Mouse (Mus musculus) kidney, postnatal 0 days (tissue): ENCODE measurements around the gene Rgs12. TPM values are rescaled to one million over a fixed set of nuclear protein-coding genes. Genes with fewer than 3 reads are reported as not detected.

Experiments used
- ATAC-seq: fragments of 200-750 bp; cut with Nextera tagmentation; replicated peaks from 2 replicates; pipeline ENCODE4 v1.8.0; 2017; ENCODE audit warnings: low read depth, moderate number of reproducible peaks, moderate TSS enrichment, moderate library complexity; ENCODE audit not compliant: low FRiP score
- DNase-seq: peaks from one replicate; pipeline ENCODE4 v3.0.0-alpha.2; 2016; ENCODE audit warnings: low spot score
- H3K27ac ChIP-seq: fragments of 300-500 bp; sonication (generic); 2 replicates; pipeline ENCODE4 v1.5.1; 2014; ENCODE audit warnings: mild to moderate bottlenecking
- H3K27me3 ChIP-seq: fragments of 300-500 bp; sonication (generic); 2 replicates; pipeline ENCODE4 v1.6.1; 2014; ENCODE audit warnings: low read length, mixed read lengths; ENCODE audit not compliant: insufficient read depth
- H3K36me3 ChIP-seq: fragments of 300-500 bp; sonication (generic); 2 replicates; pipeline ENCODE4 v1.6.1; 2014; ENCODE audit warnings: low read length, mixed read lengths; ENCODE audit not compliant: insufficient read depth
- H3K4me1 ChIP-seq: fragments of 300-500 bp; sonication (generic); replicated peaks from 2 replicates; pipeline ENCODE4 v1.6.1; 2014; ENCODE audit warnings: antibody characterized with exemption, low read length, mixed read lengths; ENCODE audit not compliant: insufficient read depth
- H3K4me2 ChIP-seq: fragments of 300-500 bp; sonication (generic); 2 replicates; pipeline ENCODE4 v1.6.1; 2014; ENCODE audit warnings: mild to moderate bottlenecking, low read length, moderate library complexity, mixed read lengths
- H3K4me3 ChIP-seq: fragments of 300-500 bp; sonication (generic); replicated peaks from 2 replicates; pipeline ENCODE4 v1.5.1; 2014; ENCODE audit warnings: low read depth, low read length
- H3K9ac ChIP-seq: fragments of 300-500 bp; sonication (generic); 2 replicates; pipeline ENCODE4 v1.6.1; 2014; ENCODE audit warnings: low read depth, low read length
- H3K9me3 ChIP-seq: fragments of 300-500 bp; sonication (generic); replicated peaks from 2 replicates; pipeline ENCODE4 v1.6.1; 2016; ENCODE audit warnings: low read length, inconsistent platforms, mixed read lengths
- CTCF ChIP-seq: IDR thresholded peaks from 2 replicates; pipeline ENCODE4 v1.5.1; 2016; ENCODE audit warnings: antibody characterized with exemption, low read depth, mild to moderate bottlenecking, moderate library complexity
- WGBS: fragments of 180-500 bp; shearing (Covaris S2); extraction: QIAGEN DNeasy Blood & Tissue Kit; methylation state at CpG from one replicate; pipeline ENCODE4 v1.1.7; 2014; 5-methylcytosine and 5-hydroxymethylcytosine counted together
- polyA plus RNA-seq: library from polyadenylated mRNA; unstranded; fragments of >200 nt; fragmentation: Nextera tagmentation; extraction: Ambion mirVana; gene quantifications from 2 replicates; pipeline ENCODE4 v1.2.1, GENCODE M21; 2015

Gene Rgs12
- polyA plus RNA-seq, 1 experiment from 2014 or later = 17.5 TPM

- Histone ChIP-seq H3K27ac (no peak overlapping the region), H3K36me3 (0 out of 2 replicates have a peak, but pooled peaks cover 15% of the 10 kb centered on the region)
- no peak for DNase-seq
Measured at GRCm38 (mm10) chr5:34974773-34975443, 25.7 kb downstream of the Rgs12 start.

GRCm38 (mm10) chr5:34976540-34977292 lies 27.5 kb downstream of the Rgs12 start:
- Histone ChIP-seq H3K9me3 (no peaks in the 10 kb centered on the region), H3K4me1 (no peaks in the 10 kb centered on the region), H3K27me3 (no peaks in the 10 kb centered on the region), H3K4me3 (no peak overlapping the region), H3K4me2 (no peak overlapping the region), H3K9ac (no peak overlapping the region), H3K27ac (no peak overlapping the region), H3K36me3 (0 out of 2 replicates have a peak, but pooled peaks cover 15% of the 10 kb centered on the region)
- DNase-seq (no peak), ATAC-seq (no peak)
- WGBS = 88% methylated on average over 9 of the region's 9 CpGs
- TF ChIP-seq CTCF = no peak

More at GRCm38 (mm10) chr5:34974773-34975443, 25.7 kb downstream of the Rgs12 start:
- H3K4me2 ChIP-seq = no peak overlapping the region
- no peak for ATAC-seq
- H3K4me1 ChIP-seq = no peaks in the 10 kb centered on the region
- no peak overlapping the region for H3K4me3 ChIP-seq
- TF ChIP-seq CTCF = no peak
- WGBS = 86% methylated on average over 11 of the region's 11 CpGs
- H3K9ac ChIP-seq = no peak overlapping the region
- H3K27me3 ChIP-seq = no peaks in the 10 kb centered on the region
- no peaks in the 10 kb centered on the region for H3K9me3 ChIP-seq

GRCm38 (mm10) chr5:34980099-34980498 lies 30.9 kb downstream of the Rgs12 start:
- Histone ChIP-seq H3K9me3 (no peaks in the 10 kb centered on the region), H3K9ac (no peak overlapping the region), H3K4me3 (no peak overlapping the region), H3K27me3 (no peaks in the 10 kb centered on the region), H3K36me3 (peaks cover 24% of the 10 kb centered on the region; the same call in 1 of the 2 replicates), H3K27ac (no peak overlapping the region), H3K4me2 (no peak overlapping the region), H3K4me1 (no peaks in the 10 kb centered on the region)
- DNase-seq (no peak), ATAC-seq (no peak)
- WGBS = 57% methylated on average over 6 of the region's 6 CpGs
- TF ChIP-seq CTCF = no peak

GRCm38 (mm10) chr5:34981734-34982133 lies 32.5 kb downstream of the Rgs12 start:
- ATAC-seq (no peak), DNase-seq (no peak)
- no peaks in the 10 kb centered on the region for H3K9me3 ChIP-seq
- no peaks in the 10 kb centered on the region for H3K4me1 ChIP-seq
- no peak overlapping the region for H3K4me2 ChIP-seq
- no peaks in the 10 kb centered on the region for H3K27me3 ChIP-seq
- peaks cover 15% of the 10 kb centered on the region; the same call in 1 of the 2 replicates for H3K36me3 ChIP-seq
- H3K9ac ChIP-seq = no peak overlapping the region
- WGBS = 55% methylated on average over 3 of the region's 3 CpGs
- TF ChIP-seq CTCF = no peak
- H3K4me3 ChIP-seq = no peak overlapping the region
- H3K27ac ChIP-seq = no peak overlapping the region

GRCm38 (mm10) chr5:34984933-34985332 lies 35.7 kb downstream of the Rgs12 start:
- no peak overlapping the region for H3K27ac ChIP-seq
- H3K4me3 ChIP-seq = no peak overlapping the region
- H3K4me1 ChIP-seq = peaks cover 10% of the 10 kb centered on the region; the same call in 1 of the 2 replicates
- TF ChIP-seq CTCF = no peak
- no peaks in the 10 kb centered on the region for H3K27me3 ChIP-seq
- no peaks in the 10 kb centered on the region for H3K9me3 ChIP-seq
- H3K4me2 ChIP-seq = no peak overlapping the region
- no peak overlapping the region for H3K9ac ChIP-seq
- DNase-seq = no peak
- H3K36me3 ChIP-seq = peaks cover 9% of the 10 kb centered on the region; the same call in 1 of the 2 replicates
- no peak for ATAC-seq
- WGBS = 74% methylated on average over 2 of the region's 2 CpGs

- Histone ChIP-seq H3K4me2 (no peak overlapping the region), H3K36me3 (peaks cover 9% of the 10 kb centered on the region; the same call in 1 of the 2 replicates), H3K9me3 (no peaks in the 10 kb centered on the region), H3K27ac (no peak overlapping the region), H3K27me3 (no peaks in the 10 kb centered on the region), H3K4me3 (no peak overlapping the region), H3K4me1 (peaks cover 10% of the 10 kb centered on the region; the same call in 1 of the 2 replicates), H3K9ac (no peak overlapping the region)
- peak; percentile 71 for DNase-seq
- whole genome bisulfite sequencing = 33% methylated on average over 2 of the region's 2 CpGs
- TF ChIP-seq CTCF = peak; percentile 89
- no peak for ATAC-seq
Measured at GRCm38 (mm10) chr5:34985867-34986266, 36.6 kb downstream of the Rgs12 start.
